Mouse (Mus musculus) erythroid progenitor cell, adult 5-6 weeks (primary cell): ENCODE data around the gene Hcst. TPM values are rescaled to one million over a fixed set of nuclear protein-coding genes. Genes with fewer than 3 reads are reported as not detected.

Source experiments
- ATAC-seq: replicated peaks from 2 replicates; pipeline ENCODE4 v1.8.0; 2016; ENCODE audit warnings: moderate number of reproducible peaks, mild to moderate bottlenecking, moderate TSS enrichment, inconsistent platforms; ENCODE audit not compliant: poor library complexity, low FRiP score, severe bottlenecking
- total RNA-seq, 2 experiments: library from RNA; stranded (forward) in 1 of 2; stranded (reverse) in 1 of 2; fragments of 150-400 nt in 1 of 2; fragments of 186-747, 209-891 nt in 1 of 2; gene quantifications; 2 replicates each; pipeline versions ENCODE4 v1.2.3 to v1.2.4; 2015 to 2017; ENCODE audit warnings: low replicate concordance in 2 of 2

Gene Hcst
- 3.6 and 18.0 TPM in 2 replicates for total RNA-seq (2015; ENCODE audit: low replicate concordance)
- 4.1 TPM in 1 of 2 replicates, not detected in the other for total RNA-seq (2017; ENCODE audit: low replicate concordance)

DNA sequence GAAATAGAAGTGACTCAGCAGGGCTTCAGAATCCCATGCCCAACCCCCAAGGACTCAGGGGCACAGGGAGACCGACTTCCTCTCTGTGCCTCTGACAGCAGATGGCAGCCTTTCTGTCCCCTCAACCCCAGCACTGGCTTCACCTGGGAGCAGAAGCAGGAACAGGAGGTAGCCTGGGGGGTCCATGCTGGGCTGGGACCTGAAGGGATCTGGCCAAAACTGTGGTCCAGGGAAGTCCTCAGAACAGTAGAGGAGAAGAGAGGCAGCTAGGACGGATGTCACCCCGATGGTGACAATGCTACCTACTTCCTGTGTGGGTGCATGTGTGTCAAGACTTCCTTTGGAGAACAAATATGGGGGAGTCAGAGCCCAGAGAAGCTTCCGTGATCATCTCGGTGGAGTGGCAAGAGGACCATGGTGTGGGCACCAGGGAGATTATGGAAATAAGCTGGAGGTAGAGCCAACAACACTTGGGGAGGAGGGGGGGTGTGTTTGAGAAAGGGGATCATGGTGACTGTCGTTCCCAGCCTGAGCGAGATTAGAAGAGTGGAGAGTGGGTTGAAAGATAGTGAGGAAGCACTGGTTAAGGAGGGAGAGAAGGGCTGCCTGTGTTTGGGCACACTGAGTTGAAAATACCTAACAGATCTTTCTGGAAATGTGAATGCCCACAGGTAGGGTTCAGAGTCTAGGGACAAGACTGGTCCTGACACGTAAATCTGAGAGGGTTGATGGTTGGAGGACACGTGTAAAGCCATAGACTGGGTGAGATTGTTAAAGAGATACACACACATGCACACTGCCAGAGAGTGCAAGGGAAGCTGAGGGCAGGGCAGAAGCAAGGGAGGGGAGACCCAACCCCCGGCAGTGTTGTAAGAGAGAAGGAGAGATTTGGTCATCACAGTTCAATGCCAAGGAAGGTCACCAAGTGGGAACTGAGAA is at the start of gene Hcst:
Gene Hcst, minus strand, starts transcription at position 294 of the 939 bp plus-strand sequence.
- ATAC-seq, result no peak

DNA sequence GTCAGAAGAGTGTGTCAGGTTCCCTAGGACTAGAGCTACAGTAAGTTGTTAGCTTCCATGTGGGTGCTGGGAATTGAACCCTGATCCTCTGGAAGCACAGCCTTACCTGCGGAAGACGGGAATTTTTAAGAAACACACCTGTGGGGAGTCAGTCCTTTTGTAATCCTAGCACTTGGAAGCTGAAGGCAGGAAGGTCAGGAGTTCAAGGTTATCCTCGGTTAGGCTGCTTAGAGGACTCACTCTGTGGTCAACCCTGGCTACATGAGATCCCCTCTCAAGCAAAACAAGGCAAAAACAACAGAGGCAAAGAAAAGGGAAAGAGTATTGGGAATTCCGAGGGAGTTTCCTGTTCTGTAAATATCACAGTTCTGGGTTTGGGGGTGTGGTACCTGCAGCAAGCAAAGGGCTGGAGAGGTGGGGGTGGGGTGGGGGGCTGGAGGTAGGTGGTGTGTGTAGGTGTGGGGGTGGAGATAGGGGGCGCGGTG is 45.2 kb upstream of the Hcst start:
- no peak for ATAC-seq

DNA sequence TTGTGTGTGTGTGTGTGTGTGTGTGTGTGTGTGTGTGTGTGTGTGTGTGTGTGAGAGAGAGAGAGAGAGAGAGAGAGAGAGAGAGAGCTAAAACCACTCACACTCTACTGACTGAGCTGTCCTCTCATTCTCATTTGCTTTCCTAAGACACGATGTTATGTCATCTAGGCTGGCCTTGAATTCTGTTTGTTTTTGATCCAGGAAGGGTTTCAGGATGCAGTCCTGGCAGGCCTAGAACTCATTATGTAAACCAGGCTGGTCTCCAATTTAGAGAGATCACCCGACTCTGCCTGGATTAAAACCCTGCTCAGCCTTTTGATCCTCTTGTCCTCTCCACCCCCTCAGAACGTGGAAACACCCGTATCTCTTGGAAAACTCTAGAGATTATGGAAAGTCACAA is 44.3 kb upstream of the Hcst start:
- ATAC-seq, result no peak

DNA sequence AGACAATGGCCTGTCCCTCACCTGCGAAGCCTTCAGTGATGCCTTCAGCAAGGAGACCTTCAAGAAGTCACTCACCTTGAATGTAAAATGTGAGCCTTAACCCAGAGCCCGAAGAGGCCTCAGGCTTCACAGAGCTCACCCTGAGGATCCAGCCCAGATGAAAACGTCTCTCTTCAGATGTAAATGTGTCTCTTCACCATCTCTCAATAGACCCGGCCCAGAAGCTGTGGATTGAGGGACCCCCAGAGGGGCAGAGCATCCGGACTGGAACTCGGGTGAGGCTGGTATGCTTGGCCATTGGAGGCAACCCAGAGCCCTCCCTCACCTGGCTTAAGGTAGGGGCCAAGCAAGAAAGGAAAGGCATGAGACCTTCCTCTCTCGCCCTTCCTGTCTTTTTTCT is 43.9 kb upstream of the Hcst start:
- ATAC-seq, result no peak

DNA sequence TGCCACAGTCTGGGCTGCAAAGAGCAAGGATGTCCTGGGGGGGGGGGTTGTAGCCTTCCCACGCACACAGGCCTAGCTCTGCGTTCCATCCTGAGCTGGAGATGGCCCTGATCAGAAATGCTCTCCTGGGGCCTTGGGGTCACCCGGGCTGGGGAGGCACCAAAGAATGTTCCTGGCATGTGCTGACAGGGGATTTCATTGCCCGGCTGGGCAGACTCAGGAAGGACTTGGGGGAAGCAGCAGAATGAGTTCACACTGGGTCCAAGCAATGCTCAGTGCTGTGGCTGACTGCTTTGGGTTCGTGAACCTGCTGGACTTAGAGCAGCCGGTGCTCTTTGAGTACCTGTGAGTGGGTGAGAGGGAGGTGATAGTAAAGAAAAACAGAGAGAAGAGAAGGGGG is 39.8 kb upstream of the Hcst start:
- ATAC-seq, result no peak

DNA sequence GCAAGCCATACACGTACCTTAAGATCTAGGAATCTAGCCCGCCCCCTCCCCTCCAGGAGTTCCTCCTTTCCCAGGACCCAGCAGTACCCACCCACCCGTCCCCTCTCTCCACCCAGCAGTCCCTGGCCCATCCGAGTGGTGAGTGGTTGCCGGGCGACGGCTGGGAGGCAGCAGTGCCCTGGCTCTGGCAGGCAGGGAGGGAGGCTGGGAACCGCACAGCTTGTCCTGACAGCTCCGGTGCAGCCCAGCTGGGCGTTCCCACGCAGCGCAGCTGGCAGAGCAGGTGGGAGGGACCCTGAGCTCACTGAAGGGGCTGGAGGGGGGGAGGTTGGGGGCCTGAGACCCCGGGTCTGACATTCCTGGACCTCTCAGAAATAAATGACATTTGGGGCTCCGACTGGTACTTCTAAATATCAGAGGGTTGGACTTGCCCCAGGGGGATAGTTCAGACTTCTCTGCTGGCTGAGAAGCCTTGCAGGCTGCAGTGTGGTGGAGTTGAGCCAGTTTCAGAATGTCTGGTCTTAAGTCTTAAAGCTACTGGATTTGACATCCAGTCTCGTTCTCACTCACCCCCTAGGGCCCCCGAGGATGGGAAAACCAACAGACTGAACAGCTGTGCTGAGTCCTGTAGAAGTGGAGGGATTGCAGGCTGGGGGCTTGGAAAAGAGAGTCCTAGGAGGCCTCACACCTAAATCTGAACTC is 38.1 kb upstream of the Hcst start, which contains the start of the genes Kirrel2 and Nphs1:
Gene Kirrel2, minus strand, starts transcription at position 62 of the 702 bp plus-strand sequence.
Gene Nphs1, plus strand, starts transcription at position 687 of the 702 bp plus-strand sequence.
- no peak for ATAC-seq

DNA sequence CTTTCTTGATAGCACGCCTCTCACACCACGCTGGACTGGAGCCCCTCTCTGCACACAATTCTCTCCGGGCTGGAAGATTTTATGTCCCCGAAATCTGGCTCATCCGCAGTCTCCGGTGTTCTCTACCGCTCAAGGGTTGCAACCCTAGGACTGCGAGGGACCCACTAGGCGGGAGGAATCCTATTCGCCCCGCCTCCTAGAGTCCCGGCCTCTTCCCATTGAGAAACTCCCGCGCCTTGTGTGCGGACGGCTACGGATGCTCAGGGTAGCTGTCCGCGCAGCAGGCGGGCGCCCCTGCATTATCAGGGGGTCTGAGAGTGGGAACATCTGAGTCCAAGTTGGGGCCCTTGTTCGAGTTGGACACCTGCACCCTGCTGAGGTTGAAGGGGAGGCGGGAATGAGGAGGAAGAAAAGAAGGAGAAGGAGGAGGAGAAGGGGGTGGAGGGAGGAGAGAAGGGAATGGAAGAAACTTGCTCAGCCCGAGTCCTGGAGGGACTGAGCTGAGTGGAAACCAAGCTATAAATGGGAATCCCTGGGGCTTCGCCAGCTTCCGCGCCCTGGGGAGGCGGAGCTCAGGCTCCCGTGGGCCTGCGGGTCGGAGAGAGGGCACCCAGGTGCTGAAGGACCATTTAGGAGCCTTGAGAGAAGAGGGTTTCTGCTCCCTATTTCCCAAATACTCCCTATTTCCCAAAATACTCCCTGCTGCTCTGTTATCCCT is 37.4 kb upstream of the Hcst start:
- ATAC-seq, result no peak

DNA sequence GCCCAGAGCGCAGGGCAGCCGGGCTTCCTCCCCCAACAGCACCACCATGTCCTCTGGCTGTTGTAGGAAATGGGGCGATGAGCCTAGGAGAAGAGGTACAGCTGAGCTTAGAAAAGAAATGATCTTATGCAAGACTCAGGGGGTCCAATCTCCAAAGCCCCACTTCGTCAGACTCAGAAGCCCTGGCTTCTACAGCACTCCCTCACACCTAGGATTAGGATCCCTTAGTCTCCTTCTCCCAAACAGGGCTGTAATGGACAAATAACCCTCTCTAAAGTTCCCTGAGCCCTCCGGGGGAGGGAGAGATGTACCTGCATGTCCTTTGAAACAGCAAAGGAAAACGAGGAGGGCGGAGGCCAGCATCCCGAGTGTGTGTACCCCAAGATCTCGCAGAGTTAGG is 36.8 kb upstream of the Hcst start:
- ATAC-seq, result no peak

DNA sequence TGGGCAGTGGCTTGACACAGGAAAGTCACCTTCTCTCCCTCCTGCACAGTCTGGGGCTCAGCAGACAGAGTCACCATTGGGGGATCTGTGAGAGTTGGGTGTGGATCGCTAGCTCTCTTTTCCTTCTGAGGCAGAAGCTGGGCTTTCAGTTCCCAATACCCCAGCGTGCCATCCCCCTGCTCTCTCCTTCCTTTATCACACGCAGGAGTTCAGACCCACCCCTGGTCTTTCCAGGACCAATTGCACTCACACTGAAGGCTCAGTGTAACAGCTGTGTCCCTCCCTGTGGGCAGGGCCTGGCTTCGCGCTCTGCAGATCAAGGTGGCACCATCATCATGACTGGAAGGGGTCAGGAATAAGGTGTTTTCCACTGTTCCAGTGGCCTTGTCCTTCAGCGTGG is 34.6 kb upstream of the Hcst start:
- ATAC-seq, result no peak

DNA sequence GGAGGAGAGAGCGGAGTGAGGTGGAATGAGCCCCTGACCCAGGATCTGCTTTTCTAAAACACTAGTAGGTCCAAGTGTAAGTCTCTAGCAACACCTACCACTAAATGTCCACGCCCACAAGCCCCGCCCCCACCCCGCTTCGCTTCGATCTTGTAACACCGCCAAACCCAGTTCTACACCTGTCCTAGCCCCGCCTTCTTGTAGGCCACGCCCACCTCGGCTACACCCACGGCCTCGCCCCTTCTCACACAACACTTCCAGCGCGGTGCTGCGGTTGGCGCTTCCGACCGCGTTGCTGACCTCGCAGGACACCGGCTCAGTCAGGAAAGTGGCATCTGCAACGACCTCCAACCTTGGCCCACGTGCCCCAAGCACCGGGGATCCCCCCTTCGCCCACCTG is 34.1 kb upstream of the Hcst start:
- 0 out of 2 replicates have a peak, but pooled peaks have one; percentile 48 for ATAC-seq

DNA sequence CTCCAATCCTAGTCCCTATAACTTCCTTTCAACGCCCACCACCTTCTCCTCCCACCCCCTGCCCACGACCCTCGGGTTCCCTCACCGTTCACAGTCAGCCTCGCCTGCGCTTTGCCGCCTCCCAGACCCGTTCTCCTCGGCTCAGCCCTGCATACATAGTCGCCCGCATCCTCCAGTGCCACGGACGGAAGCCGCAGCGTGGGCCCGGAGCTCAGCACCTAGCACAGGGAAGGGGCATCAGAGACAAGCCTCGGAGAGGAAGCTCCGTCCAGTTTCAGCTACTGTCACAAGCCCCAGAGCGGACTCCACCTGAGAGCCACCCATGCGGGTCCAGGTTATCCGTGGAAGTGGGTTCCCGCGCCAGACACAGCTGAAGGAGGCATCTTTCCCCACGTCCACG is 33.7 kb upstream of the Hcst start:
- no peak; the same call in 1 of the 2 replicates for ATAC-seq

DNA sequence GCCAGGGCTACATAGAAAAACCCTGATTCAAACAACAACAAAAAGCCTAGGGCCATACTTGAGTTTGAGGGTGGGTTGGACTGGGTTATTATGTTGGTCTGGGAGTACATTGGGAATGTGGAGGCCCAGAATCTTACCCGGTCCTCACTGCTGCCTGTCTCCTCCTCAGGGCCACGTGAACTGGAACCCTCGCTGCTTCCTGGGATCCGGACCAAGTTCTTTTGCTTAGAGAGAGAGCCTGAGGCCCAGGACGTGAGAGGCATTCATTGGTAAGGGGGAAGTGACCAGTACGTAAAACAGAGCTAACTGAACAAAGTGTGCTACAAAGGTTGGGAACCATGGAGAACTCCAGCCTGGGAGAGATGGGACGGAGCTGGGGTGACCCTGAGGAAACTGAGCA is 30.6 kb upstream of the Hcst start:
- ATAC-seq, result no peak

DNA sequence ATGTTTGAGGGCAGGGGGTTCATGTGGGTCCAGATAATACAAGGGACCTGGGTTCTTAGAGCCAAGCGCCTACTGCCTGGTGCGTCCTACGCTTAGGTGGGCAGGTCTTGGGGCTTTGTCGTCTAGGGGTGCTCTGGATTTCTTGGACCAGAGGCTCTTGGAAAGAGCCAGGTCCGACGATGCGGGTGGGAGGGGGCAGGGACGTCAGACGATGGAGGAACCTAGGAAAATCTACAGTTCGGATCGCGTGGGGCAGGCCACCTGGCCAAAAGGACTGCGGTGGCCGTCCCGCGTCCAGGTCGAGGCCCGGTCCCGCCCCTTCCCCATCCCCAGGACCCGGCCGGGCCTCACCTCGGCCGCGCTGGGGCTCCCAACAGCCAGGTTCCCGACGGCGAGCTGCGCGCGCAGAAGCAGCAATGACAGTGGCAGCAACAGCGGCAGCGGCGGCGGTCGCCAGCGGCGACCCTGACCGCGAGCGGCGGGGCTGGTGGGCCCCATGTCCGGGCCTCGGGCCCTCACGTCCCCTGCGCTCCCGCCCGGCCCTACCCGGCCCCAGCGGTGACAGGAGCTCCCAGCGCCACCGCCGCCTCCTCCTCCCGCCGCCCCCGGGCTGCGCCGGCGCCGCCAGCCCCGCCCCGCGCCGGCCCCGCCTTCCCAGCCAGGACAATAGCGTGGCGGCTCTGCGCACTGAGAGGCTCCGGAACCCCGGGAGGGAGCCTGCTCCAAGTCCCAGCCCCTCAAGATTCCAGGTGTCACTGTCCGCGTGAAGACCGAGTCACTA is 25.5 kb upstream of the Hcst start, which contains the start of gene Aplp1:
Gene Aplp1, minus strand, starts transcription at position 565 of the 781 bp plus-strand sequence.
- no peak for ATAC-seq

DNA sequence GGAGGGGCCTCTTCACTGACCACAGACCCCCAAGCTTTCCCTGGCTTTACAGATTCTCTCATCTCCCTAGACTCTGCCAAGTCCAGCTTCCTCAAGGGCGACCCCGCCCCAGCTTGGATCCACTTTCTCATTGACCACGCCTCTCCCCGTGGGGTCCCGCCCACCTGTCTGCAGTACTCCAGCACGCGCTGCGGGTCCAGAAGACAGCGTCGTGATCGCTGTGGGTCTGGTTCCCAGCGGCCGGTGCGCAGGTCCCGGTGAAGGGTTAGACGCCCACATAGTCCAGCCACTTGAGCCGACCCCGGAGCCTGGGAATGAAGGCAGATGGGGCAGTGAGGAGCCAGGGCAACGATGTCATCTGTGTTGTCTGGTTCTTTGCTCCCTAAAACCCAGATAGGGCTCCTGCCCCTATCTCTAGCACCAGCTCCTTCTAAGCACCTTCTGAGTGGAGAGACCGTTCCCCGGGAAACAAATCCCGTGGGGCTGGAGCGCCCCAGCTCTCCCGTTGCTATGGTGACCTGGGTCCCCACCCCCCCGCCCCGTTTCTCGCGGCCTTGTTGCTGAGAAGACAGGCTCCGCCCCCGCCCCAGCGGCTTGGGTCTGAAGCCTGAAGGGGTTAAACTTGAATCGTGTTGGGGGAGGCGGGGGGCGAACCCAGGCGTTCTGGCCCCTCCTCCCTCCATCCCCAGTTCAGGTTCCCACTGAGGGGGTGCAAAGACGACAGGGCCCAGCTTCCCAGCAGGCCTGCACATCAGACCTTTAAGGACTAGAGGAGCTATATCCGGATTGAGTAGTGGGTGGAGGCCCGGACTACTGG is 24.7 kb upstream of the Hcst start:
- ATAC-seq, result no peak

DNA sequence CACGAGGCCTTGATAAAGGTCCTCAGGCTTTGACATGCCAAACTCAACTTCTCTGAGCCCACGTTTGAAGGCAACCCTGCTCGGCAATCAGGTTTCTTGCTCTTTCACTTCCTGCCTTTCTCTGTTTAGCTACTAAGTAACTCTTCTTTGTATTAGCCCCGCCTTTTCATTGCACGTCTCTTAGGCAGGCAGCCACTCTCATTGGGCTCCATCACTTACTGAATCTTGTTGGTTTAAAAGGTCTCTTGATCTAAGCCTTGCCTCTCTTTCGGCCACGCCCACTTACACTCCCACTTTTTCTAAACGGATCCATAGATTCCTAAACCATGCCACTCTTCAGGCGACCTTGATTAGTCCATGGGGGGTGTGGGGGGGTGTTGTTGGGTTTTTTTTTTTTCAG is 24.0 kb upstream of the Hcst start:
- no peak for ATAC-seq

DNA sequence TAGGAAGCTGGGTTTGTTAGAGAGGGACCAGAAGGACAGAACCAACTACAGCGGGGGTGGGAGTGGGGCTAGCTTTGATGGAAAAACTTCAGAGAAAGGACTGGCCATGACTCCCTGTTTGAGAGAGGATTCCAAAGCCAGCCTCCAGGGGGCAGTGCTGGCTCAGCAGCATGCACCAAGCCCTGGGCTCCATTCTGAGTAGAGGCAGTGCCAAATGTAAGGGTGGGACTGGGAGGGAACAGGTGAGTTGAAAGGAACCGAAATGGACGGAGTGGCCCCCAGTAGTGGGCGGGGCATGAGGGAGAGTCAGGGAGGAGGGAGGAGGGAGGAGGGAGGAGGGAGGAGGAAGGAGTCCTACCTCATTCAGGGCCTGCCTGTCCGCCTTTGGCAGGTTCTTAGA is 21.0 kb upstream of the Hcst start:
- ATAC-seq, result peak; percentile 51; the same call in 1 of the 2 replicates

DNA sequence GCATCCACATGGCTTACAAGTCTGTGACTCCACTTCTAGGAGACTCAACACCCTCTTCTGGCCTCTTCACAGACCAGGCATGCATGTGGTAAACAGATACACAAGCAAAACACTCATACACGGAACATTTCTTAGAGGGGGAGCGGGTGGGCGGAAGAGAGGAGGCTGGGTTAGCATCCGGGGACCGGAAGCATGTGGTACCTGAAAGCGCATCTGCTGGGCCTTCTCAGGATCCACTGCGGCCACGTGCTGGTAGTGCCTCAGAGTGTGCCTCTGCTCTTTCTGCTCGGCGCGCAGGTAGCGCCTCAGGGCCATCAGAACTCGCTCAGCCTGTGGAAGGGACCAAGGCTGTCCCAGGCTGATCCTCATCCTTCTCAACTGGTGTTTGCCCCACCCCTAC is 20.1 kb upstream of the Hcst start:
- ATAC-seq, result no peak

DNA sequence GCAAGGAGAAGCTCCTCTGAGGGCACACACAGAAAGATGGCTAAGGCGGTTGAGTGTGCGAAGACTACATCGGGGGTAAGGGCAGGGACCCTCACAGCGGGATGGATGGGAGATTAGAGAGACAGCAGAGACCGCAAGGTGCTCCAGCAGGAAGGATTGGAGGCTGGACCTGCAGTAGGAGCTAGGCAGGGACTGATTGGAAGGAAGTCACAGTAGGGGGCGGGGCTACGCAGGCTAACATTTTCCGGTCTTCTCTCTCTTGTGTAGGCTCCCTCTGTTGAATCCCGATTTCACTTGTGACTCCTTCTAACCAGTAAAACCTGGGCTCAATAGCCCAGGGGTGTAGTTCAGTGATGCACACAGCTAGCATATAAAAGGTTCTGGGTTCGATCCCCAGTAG is 17.2 kb upstream of the Hcst start:
- ATAC-seq, result no peak
